Mouse (Mus musculus): ENCODE measurements around the gene Zfp609.
"Not testable (repeated sequence)": the region's sequence is repeated elsewhere in the genome, so short reads cannot be mapped to it uniquely, and the experiment has no call there.

The Zfp609 gene

DNA sequence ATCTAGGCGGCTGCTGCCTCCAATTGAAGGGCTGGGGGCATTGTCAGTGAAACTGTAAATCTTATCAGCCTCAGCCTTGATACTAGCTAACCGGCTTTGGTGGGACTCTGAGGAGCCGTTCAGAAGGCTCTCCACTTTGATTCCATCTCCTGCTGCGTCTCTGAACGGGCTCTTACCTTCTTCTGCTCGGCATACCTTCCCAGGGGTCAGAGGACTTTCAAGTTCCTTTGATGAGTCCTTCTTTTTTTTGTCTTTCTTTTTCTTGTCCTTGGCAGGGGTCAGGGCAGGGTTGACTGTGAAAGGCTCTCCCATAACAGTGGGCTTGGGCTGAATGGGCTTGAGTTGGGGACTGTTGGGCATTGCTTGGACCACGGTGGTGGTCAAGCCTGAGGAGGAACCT lies 124.1 kb downstream of the Zfp609 start:
- DNase-seq: no peak

GRCm38 (mm10) chr9:65702286-65702685 lies 125.1 kb downstream of the Zfp609 start:
- DNase-seq: no peak

DNA sequence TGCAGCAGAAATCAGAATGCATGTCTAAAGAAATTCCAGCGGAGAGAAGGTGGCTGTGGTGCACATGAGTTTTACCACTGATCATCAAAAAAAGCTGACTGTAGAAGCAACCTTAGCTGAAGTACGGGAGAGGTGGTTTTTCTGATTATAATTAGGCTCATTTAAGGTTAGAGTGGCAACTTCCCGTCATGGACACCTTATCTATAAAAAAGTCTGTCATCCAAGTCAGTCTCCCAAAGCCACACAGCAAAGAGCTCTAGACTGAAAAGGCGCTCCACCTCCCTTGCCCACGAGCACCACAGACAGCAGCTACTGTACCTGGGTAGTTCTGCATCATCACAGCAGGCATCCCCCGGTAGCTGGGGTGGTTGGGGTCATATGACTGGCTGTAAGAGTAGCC lies 126.9 kb downstream of the Zfp609 start:
- DNase-seq: no peak

DNA sequence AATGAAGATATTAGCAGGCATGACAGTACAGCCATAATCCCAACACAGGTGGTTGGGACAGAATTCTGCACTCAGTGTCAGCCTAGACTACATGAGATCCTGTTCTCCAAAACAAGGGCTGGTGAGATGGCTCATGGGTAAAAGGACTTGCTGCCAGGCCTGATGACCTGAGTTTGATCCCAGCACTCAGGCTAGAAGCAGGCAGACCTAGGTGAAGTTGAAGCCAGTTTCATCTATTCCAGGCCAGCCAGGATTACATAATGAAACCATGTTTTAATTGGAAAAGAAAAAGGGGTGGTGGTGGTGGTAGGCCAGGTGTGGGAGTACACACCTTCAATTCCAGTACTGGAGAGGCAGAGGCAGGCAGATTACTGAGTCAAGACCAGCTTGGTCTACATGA lies 129.4 kb downstream of the Zfp609 start:
- DNase-seq: no peak

DNA sequence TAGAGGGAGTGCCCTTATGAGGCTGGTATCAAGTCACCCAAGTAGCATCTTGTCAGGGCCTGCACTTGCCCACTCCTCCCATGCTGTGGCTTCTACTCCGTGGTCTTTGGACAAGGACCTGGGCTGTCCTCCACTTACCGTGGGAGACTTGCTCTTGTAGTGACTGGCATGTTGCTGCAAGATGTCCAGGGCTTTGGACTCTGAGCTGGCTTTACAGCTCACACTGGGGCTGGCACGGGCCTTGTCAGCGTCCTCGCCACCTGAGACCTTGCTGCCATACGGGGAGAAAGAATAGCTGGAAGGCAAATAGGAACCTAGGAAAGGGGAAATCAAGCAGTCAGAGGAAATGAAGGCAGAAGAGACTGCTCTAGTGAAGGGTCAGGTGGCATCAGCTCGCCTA lies 130.0 kb downstream of the Zfp609 start:
- no peak for DNase-seq

DNA sequence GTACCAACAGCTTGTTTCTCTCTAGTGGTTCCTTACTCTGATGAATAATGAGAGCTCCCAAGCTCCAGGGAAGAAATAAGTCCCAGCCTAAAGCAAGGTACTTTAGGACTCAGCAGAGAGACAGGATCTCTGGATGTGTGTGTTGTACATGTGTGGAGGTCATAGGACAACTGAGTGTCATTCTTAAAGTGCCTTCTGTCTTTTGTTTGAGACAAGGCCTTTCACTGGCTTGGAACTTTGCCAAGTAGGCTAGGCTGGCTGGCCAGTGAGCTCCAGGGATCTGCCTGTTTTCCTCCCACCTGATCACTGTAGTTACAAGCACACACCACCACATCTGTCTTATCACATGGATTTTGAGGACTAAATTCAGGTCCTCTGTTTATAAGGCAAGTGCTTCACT lies 131.0 kb downstream of the Zfp609 start:
- DNase-seq: peak; percentile 45 to 46

- DNase-seq: peak; percentile 56 to 65
These were observed 131.7 kb downstream of the Zfp609 start for GRCm38 (mm10) chr9:65695646-65696045.

DNA sequence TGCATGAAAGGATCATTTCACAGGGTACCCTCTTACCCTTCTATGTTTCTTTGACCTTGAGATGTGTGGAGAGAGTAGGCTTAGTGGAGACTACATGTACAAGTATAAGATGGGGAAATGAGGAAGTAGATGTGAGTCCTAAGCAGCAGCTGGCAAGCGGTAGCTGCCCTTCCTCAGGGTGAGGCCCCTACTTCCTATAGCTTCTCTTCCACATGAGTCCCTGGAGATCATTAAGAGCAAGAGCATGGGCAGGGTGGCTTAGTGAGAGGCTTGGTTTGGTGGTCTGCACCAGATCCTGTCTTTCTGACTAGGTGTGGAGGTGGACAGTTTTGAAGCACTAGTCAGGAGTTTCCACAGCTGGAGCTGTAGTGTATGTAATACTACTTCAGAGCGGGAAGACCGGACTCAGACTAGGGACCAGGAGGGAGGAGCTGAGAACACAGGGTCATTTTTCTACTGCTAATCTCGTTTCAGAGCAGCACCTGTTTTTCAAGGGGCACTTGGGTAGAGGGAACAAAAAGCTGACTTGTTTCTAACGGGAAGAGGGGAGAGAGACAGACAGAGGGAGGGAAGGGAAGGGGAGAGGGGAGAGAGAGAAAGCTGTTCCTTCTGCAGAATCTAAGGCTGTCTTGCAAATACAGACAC lies 134.3 kb downstream of the Zfp609 start:
- DNase-seq: no peak

- no peak for DNase-seq
These were observed 134.9 kb downstream of the Zfp609 start for GRCm38 (mm10) chr9:65692466-65692865.

DNA sequence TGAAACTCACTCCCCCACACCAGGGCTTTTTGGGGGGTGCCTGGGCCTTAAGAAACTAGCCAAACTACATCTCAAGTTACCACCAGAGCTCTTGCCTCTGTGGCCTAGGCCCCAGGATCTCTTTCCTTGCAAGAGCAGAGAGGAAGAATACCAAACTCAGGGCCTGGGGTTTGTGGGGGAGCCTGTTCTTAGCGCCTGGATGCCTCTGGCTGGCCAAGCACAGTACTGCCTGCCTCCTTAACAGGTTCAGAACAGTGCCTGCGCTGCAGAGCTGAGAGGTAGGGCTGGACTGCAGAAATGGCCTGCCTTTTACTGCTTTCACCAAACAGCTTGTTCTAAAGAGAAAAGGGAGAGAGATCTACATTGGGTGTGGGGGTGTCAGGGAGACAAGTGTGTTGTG lies 137.5 kb downstream of the Zfp609 start:
- DNase-seq: not testable (repeated sequence)

GRCm38 (mm10) chr9:65684704-65685103 lies 142.7 kb downstream of the Zfp609 start:
- no peak for DNase-seq

DNA sequence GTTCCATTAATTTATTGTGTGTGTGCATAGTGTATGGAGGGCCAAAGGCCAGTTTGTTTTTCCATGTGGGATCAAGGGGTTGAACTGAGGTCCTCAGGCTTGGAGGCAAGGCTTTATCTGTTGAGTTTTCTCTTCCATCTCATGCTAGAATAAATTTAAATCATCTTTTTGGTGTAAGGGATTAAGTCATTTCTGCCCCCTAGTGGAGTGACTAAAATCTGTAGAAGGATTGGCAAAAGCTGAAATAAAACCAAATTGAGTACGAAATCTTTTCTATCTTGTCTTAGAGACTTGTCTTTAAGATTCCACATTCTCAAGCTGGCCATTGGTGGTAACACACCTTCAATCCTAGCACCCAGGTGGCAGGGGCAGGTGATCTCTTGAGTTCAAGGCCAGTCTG lies 144.4 kb downstream of the Zfp609 start:
- no peak for DNase-seq

DNA sequence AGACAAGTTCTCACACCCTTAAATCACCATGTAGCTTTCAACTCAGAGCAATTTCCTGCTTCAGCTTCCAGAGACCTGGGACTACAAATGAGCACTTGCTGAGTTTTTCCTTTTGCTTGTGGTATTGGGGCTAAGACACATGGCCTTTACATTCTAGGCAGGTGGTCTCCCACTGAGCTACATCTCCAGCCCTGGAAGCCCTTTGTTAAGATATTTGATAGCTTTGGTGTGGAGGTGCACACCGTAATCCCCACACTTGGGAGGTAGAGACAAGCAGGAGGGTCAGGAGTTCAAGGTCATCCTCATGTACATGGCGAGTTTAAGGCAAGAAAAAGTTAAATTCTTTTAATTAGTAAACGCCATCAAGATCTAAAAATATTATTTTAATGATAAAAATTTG lies 145.2 kb downstream of the Zfp609 start:
- no peak for DNase-seq

DNA sequence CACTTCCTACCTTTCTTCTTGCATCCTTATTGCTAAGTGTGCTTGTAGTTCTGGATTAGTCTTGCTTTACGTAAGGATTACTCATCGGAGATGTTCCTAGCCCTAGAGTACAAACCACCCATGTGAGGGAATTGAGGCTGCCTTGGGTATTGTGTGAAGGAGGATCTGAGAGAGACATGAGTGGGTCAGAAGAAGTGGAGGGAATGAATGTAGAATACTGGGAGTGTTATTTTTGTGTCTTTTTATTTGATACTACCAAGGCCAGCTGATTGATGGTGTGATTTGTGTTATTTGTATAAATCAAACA lies 145.8 kb downstream of the Zfp609 start:
- DNase-seq: no peak

DNA sequence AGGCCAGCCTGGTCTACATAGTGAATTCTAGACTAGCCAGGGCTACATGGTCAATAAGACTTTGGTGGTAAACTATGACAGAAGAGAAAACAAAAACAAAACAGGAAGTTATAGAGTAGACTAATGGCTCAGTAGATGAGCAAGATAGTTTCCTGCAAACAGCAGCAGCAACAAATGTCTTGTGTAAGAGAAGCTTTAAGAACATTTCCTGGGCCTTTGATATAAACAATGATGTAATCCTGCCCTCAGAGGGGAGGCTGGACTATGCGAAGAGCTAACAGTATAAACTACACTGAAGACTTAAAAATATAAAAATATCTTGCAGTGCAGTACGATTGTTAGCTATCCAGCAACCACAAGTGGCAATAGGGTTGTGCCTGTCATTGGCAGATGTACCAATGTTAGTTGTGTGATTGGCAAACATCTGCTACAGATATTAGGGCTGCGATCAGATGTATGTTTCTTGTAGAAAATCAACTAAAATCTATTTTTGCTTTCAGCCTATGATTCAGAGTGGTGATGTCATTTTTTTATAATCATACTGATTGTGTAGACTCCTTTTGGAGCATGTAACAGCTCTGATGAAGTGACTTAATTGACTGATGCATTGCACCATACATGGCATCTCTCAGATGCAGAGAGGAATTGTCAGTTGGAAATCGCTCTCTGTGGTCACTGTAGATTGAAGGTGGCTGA lies 146.3 kb downstream of the Zfp609 start:
- DNase-seq: no peak

DNA sequence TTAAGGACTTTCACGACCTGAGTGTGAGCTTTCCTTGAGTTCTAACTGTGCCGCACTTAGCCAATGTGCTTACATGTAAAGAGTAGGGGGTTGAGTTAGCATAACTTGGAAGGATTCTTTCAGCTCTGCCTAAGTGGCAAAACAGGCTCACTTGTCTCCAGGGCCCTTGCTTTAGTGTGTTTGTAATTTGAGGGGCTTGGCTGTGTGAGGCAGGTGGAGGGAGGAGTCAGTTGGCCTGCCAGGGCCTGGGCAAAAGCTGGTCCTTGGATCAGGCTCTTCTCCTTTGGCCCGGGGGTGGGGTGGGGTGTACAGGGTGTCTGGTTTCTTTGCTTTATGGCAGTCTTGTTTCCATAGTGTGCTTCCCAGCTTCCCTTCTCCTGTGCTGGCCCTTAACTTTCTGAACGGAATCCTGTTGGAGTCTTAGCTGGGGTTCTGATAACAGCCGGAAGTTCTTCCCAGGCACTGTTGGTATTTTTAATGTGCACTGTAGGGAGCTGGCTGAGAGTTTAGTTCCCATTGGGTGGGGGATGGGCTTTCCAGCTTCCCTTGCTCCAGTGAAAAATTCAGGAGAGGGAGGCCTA lies 148.1 kb downstream of the Zfp609 start:
- DNase-seq: peak; percentile 45 to 48

DNA sequence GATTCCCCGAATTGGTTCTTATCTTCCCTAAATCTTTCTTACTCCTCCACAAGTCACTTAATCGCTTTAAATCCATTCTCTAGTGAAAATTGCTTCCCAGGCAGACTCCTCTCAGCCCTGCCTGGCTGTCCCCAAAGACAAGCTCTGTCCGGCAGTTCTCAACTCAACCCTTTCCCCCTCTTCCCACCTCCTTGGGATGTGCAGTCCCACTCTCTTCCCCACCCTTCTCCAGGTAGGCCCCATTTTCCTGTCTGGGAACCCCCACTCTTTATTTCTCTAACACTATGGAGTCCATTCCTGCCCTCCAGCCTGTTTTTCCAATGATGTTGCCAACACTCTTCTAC lies 150.3 kb downstream of the Zfp609 start:
- peak in 1 of 2 experiments; percentile 26 for DNase-seq

- peak; percentile 98 for DNase-seq
These were observed 150.8 kb downstream of the Zfp609 start for GRCm38 (mm10) chr9:65676358-65677118.

DNA sequence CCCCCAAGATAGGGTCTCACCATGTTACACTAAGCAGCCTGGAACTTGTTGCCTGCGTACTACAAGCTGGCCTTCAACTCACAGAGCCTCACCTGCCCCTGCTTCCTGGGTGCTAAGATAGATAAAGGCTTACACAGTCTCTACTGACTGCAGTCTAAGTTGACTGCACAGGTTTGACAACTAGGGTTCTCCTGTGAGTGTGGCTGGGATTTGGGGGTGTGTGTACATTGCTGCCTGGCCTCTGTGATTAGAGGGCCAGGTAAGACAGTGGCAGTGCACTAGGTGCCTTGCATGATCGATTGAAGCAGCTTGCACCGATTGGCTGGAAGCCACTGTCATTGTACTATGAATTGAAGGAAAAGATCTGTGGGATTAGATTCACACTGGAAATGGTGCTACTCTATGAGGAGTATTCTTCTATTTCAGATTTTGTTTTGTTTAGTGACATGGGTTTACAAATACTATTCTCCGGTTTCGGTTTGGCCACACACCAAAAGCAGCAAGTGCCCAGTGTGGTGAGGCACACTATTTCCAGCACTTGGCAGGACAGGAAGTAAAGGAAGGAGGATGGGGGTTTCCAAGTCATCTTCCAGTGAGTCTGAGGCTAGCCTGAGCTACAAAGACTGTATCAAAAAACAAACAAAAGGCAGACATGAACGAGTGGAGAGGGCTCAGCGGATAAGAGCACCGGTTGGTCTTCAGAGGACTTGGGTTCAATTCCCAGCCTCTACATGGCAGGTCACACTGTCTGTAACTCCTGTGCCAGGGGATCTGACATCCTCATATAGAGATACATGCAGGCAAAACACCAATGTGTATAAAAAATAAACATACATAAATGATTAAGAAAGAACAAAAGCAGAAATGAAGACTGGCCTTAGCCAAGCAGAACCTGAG lies 151.7 kb downstream of the Zfp609 start:
- DNase-seq: no peak

DNA sequence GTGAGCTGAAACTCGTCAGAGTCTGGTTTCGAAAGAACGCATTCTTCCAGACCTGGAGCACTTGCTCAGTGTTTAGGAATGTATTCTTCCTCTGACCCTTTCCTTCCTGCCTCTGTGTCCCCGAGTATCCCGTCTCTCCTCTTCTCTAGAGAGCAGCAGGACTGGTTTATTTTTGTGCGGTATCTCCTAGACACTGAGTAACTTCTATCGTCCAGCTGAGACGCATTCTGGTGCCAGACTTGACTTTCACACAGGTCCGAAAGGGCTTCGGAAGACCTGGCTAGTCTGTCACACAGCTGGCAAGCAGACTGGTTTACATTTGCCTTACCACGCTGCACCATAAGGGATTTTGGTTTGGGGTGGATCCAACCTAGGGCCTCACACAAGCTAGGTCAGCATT lies 154.4 kb downstream of the Zfp609 start:
- DNase-seq: no peak

DNA sequence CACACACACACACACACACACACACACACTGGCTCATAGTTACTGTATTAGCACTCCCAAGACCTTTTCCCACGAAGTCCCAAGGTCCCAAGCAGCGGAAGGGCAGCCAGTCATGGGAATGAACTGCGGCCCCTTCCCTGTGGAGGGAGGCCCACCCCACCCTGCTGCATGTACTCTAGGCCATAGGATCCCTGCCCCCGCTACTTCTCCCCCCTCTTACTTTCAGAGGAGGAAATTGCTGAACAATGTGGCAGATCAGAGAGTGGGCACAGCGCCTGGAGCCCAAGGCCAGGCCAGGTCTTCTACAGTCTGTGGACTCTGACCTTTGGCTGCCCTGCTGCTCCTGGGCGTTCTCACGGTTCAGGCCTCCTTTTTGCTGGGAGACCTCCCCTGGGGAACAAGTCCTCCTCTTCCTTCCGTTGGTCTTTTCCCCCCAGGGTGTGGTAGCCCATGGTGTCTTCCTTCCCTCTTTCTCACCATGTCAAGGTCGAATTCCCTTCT lies 155.9 kb downstream of the Zfp609 start:
- DNase-seq: no peak

DNA sequence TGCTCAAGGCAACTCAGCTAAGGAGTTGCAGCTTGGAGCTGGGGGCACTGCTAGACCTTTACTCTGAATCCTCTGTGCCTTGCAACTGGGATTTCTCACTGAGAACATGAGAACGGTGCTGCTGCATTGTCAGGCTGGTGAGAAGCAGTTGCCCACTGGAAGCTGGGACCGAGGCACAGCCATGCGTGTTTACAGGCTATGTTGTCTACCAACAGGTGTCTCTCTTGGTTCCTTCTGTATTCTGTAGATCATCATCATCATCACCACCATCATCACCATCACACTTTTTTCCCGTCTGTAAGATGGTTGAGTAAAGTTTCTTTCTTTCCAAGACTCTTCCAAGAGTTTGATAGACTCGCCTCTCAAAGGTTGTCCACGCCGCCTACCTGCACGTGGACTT lies 159.7 kb downstream of the Zfp609 start, which contains the start of gene Oaz2:
Oaz2 (plus strand) TSS at position 301 of the 400 bp plus-strand sequence.
- no peak for DNase-seq

DNA sequence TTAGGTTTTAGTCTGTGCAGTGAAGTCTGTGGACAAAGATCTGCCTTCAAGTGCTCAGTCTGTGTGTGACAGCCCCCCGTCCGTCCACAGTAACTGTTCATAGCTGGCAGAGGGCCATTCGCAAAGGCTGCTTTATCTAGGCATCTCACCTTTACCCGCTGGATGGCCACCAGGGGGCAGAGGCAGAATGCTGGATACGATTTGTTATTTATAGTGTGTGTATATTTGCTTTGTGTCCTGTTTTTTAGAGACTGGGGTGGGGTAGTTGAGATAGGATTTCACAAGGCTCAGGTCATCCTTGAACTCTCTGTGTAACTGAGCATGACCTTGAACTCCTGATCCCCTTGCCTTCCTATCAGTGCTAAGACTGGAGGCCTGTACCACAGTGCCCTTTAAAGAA lies 161.3 kb downstream of the Zfp609 start:
- peak; percentile 70 to 75 for DNase-seq
